Mouse (Mus musculus) G1E (cell line): ENCODE results near the gene Psenen.

Experiments
- CTCF ChIP-seq: IDR thresholded peaks from 2 replicates; pipeline ENCODE4 v1.5.1; 2012; ENCODE audit warnings: low read depth, low read length, inconsistent platforms, mixed read lengths
- GATA1 ChIP-seq: IDR thresholded peaks from 2 replicates; pipeline ENCODE4 v1.6.1; 2012; ENCODE audit warnings: borderline replicate concordance, low read length, inconsistent platforms, mixed read lengths
- GATA2 ChIP-seq: IDR thresholded peaks from 2 replicates; pipeline ENCODE4 v1.6.1; 2012; ENCODE audit warnings: low read depth, low read length, inconsistent platforms, borderline replicate concordance
- POLR2AphosphoS5 ChIP-seq: IDR thresholded peaks from 2 replicates; pipeline ENCODE4 v1.6.1; 2012; ENCODE audit warnings: low read depth, low read length, inconsistent platforms; ENCODE audit not compliant: insufficient replicate concordance
- TAL1 ChIP-seq: conservative IDR thresholded peaks from 2 replicates; pipeline ENCODE4 v1.6.1; 2012; ENCODE audit warnings: low read depth, low read length, inconsistent platforms, mixed read lengths

GRCm38 (mm10) chr7:30604424-30604823, 41.0 kb upstream of the Psenen start:
- TF ChIP-seq POLR2AphosphoS5 (no peak), TAL1 (no peak), GATA1 (no peak), CTCF (no peak), GATA2 (no peak)
